Mouse (Mus musculus) limb, embryonic 13.5 days (tissue): Measurements from ENCODE around the gene Atp13a1. TPM values are rescaled to one million over a fixed set of nuclear protein-coding genes. Genes with fewer than 3 reads are reported as not detected.

ENCODE experiments used
- polyA plus RNA-seq: library from polyadenylated mRNA; unstranded; fragments of >200 nt; fragmentation: Nextera tagmentation; extraction: Ambion mirVana; gene quantifications from 2 replicates; pipeline ENCODE4 v1.2.1, GENCODE M21; 2015

Atp13a1 gene
- polyA plus RNA-seq, 1 experiment from 2014 or later: 52.7 TPM

Other genes starting within 250 kb of the Atp13a1 start
- gene Zfp868, start 165.6 kb upstream of the Atp13a1 start, polyA plus RNA-seq: 31.1 TPM in 2 replicates
- gene Zfp964, start 136.7 kb upstream of the Atp13a1 start, polyA plus RNA-seq: 2.6 and 2.9 TPM in 2 replicates
- gene Zfp869, start 80.4 kb upstream of the Atp13a1 start, polyA plus RNA-seq: 33.5 and 34.2 TPM in 2 replicates
- gene Zfp963, start 41.2 kb upstream of the Atp13a1 start, polyA plus RNA-seq: 7.7 and 8.1 TPM in 2 replicates
- 0.19 TPM in 1 of 2 replicates, not detected in the other for gene Gm20422, start 16.3 kb upstream of the Atp13a1 start, polyA plus RNA-seq
- gene Zfp866, start within 50 bp of the Atp13a1 start, polyA plus RNA-seq: 38.2 and 38.7 TPM in 2 replicates
- 7.3 and 9.0 TPM in 2 replicates for gene Gmip, start 17.5 kb downstream of the Atp13a1 start, polyA plus RNA-seq
- 0.83 and 0.98 TPM in 2 replicates for gene Lpar2, start 31.3 kb downstream of the Atp13a1 start, polyA plus RNA-seq
- gene Pbx4, start 41.3 kb downstream of the Atp13a1 start, polyA plus RNA-seq: 8.5 and 8.7 TPM in 2 replicates
- 1.2 and 1.6 TPM in 2 replicates for gene Cilp2, start 96.5 kb downstream of the Atp13a1 start, polyA plus RNA-seq
- gene Tssk6, start 111.0 kb downstream of the Atp13a1 start, polyA plus RNA-seq: 4.3 TPM in 2 replicates
- gene Ndufa13, start 111.4 kb downstream of the Atp13a1 start, polyA plus RNA-seq: 173 and 181 TPM in 2 replicates
- gene Yjefn3, start 111.5 kb downstream of the Atp13a1 start, polyA plus RNA-seq: 4.2 and 6.6 TPM in 2 replicates
- 37.7 and 40.7 TPM in 2 replicates for gene Gatad2a, start 205.2 kb downstream of the Atp13a1 start, polyA plus RNA-seq